Mouse (Mus musculus) heart, embryonic 13.5 days (tissue): Measurements from ENCODE around the gene Elf3. TPM values are rescaled to one million over a fixed set of nuclear protein-coding genes. Genes with fewer than 3 reads are reported as not detected.

Source experiments
- ATAC-seq: fragments of 200-750 bp; cut with Nextera tagmentation; 2 replicates; pipeline ENCODE4 v1.8.0; 2017; ENCODE audit warnings: moderate TSS enrichment; ENCODE audit not compliant: insufficient number of reproducible peaks, low FRiP score, low TSS enrichment; ENCODE audit errors: extremely low read depth
- H3K27ac ChIP-seq: fragments of 300-500 bp; sonication (generic); replicated peaks from 2 replicates; pipeline ENCODE4 v1.5.1; 2015; ENCODE audit warnings: moderate library complexity, mild to moderate bottlenecking, inconsistent platforms
- H3K27me3 ChIP-seq: fragments of 300-500 bp; sonication (generic); replicated peaks from 2 replicates; pipeline ENCODE4 v1.6.1; 2015; ENCODE audit warnings: mild to moderate bottlenecking, inconsistent platforms
- H3K36me3 ChIP-seq: fragments of 300-500 bp; sonication (generic); 2 replicates; pipeline ENCODE4 v1.6.1; 2015; ENCODE audit warnings: mild to moderate bottlenecking, inconsistent platforms
- H3K4me1 ChIP-seq: fragments of 300-500 bp; sonication (generic); 2 replicates; pipeline ENCODE4 v1.6.1; 2015; ENCODE audit warnings: inconsistent platforms
- H3K4me2 ChIP-seq: fragments of 300-500 bp; sonication (generic); 2 replicates; pipeline ENCODE4 v1.6.1; 2015; ENCODE audit warnings: inconsistent platforms, mild to moderate bottlenecking, moderate library complexity
- H3K4me3 ChIP-seq: fragments of 300-500 bp; sonication (generic); 2 replicates; pipeline ENCODE4 v1.5.1; 2015; ENCODE audit warnings: moderate library complexity, mild to moderate bottlenecking, inconsistent platforms
- H3K9ac ChIP-seq: fragments of 300-500 bp; sonication (generic); 2 replicates; pipeline ENCODE4 v1.6.1; 2015; ENCODE audit warnings: inconsistent platforms, mild to moderate bottlenecking, moderate library complexity
- H3K9me3 ChIP-seq: fragments of 300-500 bp; sonication (generic); 2 replicates; pipeline ENCODE4 v1.6.1; 2016; ENCODE audit warnings: inconsistent platforms
- WGBS: fragments of 180-500 bp; shearing (Covaris S2); methylation state at CpG from one replicate; pipeline ENCODE4 v1.1.7; 2015; ENCODE audit warnings: mixed read lengths; 5-methylcytosine and 5-hydroxymethylcytosine counted together
- polyA plus RNA-seq: library from polyadenylated mRNA; unstranded; fragments of >200 nt; fragmentation: Nextera tagmentation; extraction: Ambion mirVana; gene quantifications from 2 replicates; pipeline ENCODE4 v1.2.1, GENCODE M21; 2015

The Elf3 gene
- polyA plus RNA-seq: 0.86 and 0.93 TPM in 2 replicates

- H3K9ac ChIP-seq: peak within 1 kb of the TSS; percentile 74
- H3K36me3 ChIP-seq: peaks cover 23% of the 10 kb centered on the region
- H3K27me3 ChIP-seq: peaks cover 50% of the 10 kb centered on the region
- H3K9me3 ChIP-seq: no peaks in the 10 kb centered on the region
- H3K4me3 ChIP-seq: peak within 1 kb of the TSS; percentile 37
- peak within 1 kb of the TSS; percentile 68 for H3K4me2 ChIP-seq
- peak within 1 kb of the TSS; percentile 33; the same call in 1 of the 2 replicates for H3K27ac ChIP-seq
- WGBS: 5% methylated on average over 19 of the region's 19 CpGs
- peaks cover 28% of the 10 kb centered on the region for H3K4me1 ChIP-seq
- ATAC-seq: 0 out of 2 replicates have a peak, but pooled peaks have one; percentile 9
Measured at GRCm38 (mm10) chr1:135258380-135259127, at the start of gene Elf3. Elf3 (minus strand) TSS chr1:135258568.

DNA sequence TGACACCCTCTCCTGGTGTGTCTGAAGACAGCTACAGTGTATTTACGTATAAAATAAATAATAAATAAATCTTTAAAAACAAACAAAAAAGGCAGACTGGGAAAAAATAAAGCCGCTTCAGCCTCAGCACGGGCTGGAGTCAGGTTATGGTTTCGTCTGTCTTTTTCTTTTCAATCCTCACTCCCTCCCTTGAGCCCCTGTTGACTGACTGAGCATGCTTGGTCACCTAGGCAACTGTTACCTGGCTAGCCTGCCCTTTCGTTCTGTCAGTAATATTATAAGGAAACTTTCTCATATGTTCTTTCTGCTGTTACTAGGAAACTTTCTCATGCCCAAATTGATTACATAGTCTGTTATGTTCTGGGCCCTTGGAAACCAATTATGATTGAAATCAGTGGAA, 32.5 kb upstream of the Elf3 start:
- no peak overlapping the region for H3K9ac ChIP-seq
- peaks cover 35% of the 10 kb centered on the region for H3K36me3 ChIP-seq
- 85% methylated on average over 5 of the region's 5 CpGs for WGBS
- no peak overlapping the region for H3K4me2 ChIP-seq
- peaks cover 5% of the 10 kb centered on the region for H3K4me1 ChIP-seq
- no peak for ATAC-seq
- H3K27me3 ChIP-seq: no peaks in the 10 kb centered on the region
- no peak overlapping the region for H3K27ac ChIP-seq
- H3K9me3 ChIP-seq: no peaks in the 10 kb centered on the region
- no peak overlapping the region for H3K4me3 ChIP-seq

GRCm38 (mm10) chr1:135286311-135286710, 27.9 kb upstream of the Elf3 start:
- Histone ChIP-seq H3K27ac (no peak overlapping the region), H3K9me3 (no peaks in the 10 kb centered on the region), H3K4me3 (no peak overlapping the region), H3K9ac (no peak overlapping the region), H3K4me2 (no peak overlapping the region), H3K36me3 (no peaks in the 10 kb centered on the region), H3K27me3 (no peaks in the 10 kb centered on the region), H3K4me1 (peaks cover 18% of the 10 kb centered on the region)
- ATAC-seq: no peak
- WGBS: 31% methylated on average over 2 of the region's 2 CpGs

DNA sequence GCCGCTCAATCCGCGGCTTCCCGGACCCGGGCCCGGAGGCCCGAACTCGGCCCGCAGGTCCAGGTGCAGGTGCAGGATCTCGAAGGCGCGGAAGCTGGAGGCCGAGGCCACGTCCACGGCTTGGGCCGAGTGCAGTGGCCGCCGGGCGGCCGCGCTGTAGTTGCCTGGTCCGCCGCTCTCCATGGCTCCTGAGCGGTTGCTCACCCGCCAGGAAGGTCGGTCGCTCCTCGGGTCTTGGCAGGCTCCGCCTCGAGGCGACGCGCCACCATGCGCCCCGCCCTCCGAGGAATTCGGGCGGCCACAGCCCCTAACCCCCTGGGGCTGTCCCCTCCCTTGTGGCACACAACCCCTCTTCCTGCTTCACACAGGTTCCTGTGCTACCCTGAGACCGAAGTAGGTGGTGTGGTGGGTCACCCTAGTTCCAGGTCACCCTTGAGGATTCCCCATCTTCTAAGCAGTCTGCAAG, 25.5 kb upstream of the Elf3 start, which contains the start of gene Rnpep:
TSS of gene Rnpep (minus strand) at position 259 of the 466 bp plus-strand sequence.
- Histone ChIP-seq H3K9me3 (no peaks in the 10 kb centered on the region), H3K4me2 (peak within 1 kb of the TSS; percentile 78), H3K27ac (peak within 1 kb of the TSS; percentile 89), H3K4me3 (peak within 1 kb of the TSS; percentile 88), H3K36me3 (peaks cover 7% of the 10 kb centered on the region), H3K9ac (peak within 1 kb of the TSS; percentile 95), H3K4me1 (peaks cover 26% of the 10 kb centered on the region), H3K27me3 (no peaks in the 10 kb centered on the region)
- ATAC-seq: peak; percentile 69
- WGBS: under 1% methylated on average over 39 of the region's 39 CpGs

DNA sequence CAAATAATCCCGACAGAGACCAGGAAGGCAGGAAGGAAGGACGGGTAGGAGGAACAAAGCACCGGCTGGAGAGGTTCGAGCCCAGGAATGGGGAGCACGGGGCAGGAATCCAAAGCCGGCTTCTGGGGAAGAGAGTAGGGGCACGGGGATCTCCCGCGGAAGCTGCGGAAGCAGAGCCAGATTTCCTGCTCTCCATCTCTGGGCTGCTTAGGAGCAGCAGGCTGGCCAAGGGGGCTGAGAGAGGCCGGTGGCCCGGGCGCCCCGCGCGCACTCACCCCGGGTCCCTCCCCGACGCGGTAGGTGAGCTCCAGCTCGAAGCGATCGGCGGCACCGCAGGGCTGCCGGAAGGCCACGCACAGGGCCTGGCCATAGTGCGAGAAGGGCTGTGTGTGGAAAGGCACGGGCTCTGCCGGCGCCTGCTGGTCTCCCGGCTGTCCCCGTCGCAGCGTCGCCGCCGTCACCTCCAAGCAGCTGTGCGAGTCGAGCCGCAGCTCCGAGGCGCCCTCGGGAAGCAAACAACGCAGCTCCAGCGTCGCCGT, 25.0 kb upstream of the Elf3 start:
- Histone ChIP-seq H3K9me3 (no peaks in the 10 kb centered on the region), H3K27ac (peak overlapping the region; percentile 89), H3K9ac (peak overlapping the region; percentile 95), H3K4me1 (peaks cover 26% of the 10 kb centered on the region), H3K36me3 (peaks cover 12% of the 10 kb centered on the region), H3K27me3 (no peaks in the 10 kb centered on the region), H3K4me2 (peak overlapping the region; percentile 78), H3K4me3 (peak overlapping the region; percentile 88)
- peak; percentile 45; the same call in 1 of the 2 replicates for ATAC-seq
- WGBS: under 1% methylated on average over 47 of the region's 48 CpGs

GRCm38 (mm10) chr1:135282536-135283286, 24.3 kb upstream of the Elf3 start:
- Histone ChIP-seq H3K9me3 (no peaks in the 10 kb centered on the region), H3K4me1 (peaks cover 26% of the 10 kb centered on the region), H3K4me2 (peak overlapping the region; percentile 78), H3K4me3 (peak overlapping the region; percentile 88), H3K9ac (peak overlapping the region; percentile 95), H3K36me3 (peaks cover 18% of the 10 kb centered on the region), H3K27ac (peak overlapping the region; percentile 89), H3K27me3 (no peaks in the 10 kb centered on the region)
- 30% methylated on average over 13 of the region's 13 CpGs for WGBS
- no peak for ATAC-seq

GRCm38 (mm10) chr1:135281841-135282240, 23.5 kb upstream of the Elf3 start:
- WGBS: 91% methylated on average over 17 of the region's 17 CpGs
- no peaks in the 10 kb centered on the region for H3K9me3 ChIP-seq
- peaks cover 26% of the 10 kb centered on the region for H3K4me1 ChIP-seq
- H3K36me3 ChIP-seq: peaks cover 27% of the 10 kb centered on the region
- no peak overlapping the region for H3K27ac ChIP-seq
- ATAC-seq: no peak
- no peaks in the 10 kb centered on the region for H3K27me3 ChIP-seq
- peak overlapping the region; percentile 88; the same call in 1 of the 2 replicates for H3K4me3 ChIP-seq
- no peak overlapping the region for H3K9ac ChIP-seq
- peak overlapping the region; percentile 78; the same call in 1 of the 2 replicates for H3K4me2 ChIP-seq

DNA sequence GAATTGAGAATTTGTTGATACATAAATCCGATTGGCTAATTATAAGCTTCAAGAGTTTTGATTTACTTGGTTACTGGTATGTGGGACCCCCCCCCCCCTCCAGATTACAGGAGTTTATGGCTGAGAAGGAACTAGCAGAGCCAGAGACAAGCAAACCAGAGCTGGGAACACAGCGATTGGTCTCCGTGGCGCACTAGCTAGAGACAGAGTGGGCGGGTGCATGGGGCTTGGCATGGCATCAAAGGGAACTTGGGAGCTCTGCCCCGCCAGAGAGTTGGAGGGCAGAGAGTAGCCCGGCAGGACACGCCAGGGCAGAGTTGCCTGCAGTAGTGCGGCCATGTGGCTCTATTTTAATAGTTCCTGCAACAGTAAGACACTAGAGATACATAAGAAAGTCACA, 22.3 kb upstream of the Elf3 start:
- Histone ChIP-seq H3K9me3 (no peaks in the 10 kb centered on the region), H3K9ac (no peak overlapping the region), H3K4me1 (peaks cover 22% of the 10 kb centered on the region), H3K36me3 (peaks cover 38% of the 10 kb centered on the region), H3K27ac (no peak overlapping the region), H3K27me3 (no peaks in the 10 kb centered on the region), H3K4me2 (no peak overlapping the region), H3K4me3 (no peak overlapping the region)
- no peak for ATAC-seq
- WGBS: 61% methylated on average over 9 of the region's 9 CpGs

GRCm38 (mm10) chr1:135271371-135271770, 13.0 kb upstream of the Elf3 start:
- H3K9ac ChIP-seq: no peak overlapping the region
- no peak for ATAC-seq
- no peak overlapping the region for H3K27ac ChIP-seq
- no peaks in the 10 kb centered on the region for H3K27me3 ChIP-seq
- no peak overlapping the region for H3K4me3 ChIP-seq
- peaks cover 82% of the 10 kb centered on the region for H3K36me3 ChIP-seq
- no peaks in the 10 kb centered on the region for H3K4me1 ChIP-seq
- H3K4me2 ChIP-seq: no peak overlapping the region
- WGBS: 82% methylated on average over 9 of the region's 9 CpGs
- H3K9me3 ChIP-seq: no peaks in the 10 kb centered on the region

DNA sequence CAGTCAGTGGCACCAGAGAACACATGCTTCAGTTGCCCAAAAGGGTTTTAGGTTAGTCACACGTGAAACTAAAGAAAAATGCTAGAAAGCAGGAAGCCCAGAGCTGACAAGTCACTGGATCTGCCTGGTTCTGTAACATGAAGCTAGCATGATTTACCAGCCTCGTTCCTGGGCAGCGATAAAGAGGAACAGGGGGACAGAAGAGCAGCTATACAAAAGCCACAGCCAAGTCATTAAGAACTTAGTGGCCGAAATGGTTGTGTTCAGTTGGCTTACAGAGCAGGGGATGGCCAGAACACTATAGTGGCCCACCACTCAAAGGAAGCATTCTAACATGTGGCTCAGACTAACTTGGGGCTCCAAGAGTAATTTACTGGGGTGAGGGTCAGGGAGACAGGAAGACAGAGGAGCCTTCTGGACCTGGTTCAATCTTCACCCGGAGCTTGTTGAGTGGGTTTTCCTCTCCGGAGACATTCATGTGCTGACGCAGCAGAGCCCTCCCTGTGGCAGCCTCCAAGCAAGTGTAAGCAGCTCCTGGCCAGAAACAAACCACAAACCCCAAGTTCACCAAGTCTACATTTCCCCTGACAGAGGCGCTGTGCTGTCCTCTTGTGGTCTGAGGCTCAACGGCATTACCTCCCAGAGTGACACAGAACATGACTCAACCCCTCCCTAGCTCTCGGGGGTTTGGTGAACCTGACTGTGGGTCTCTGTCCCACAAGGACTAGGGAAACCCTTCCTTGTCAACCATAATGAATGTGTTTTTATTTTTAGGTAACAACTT, 9.5 kb upstream of the Elf3 start:
- no peaks in the 10 kb centered on the region for H3K4me1 ChIP-seq
- peaks cover 89% of the 10 kb centered on the region for H3K36me3 ChIP-seq
- 75% methylated on average over 10 of the region's 10 CpGs for WGBS
- H3K27ac ChIP-seq: no peak overlapping the region
- ATAC-seq: no peak
- no peak overlapping the region for H3K4me2 ChIP-seq
- no peak overlapping the region for H3K4me3 ChIP-seq
- H3K27me3 ChIP-seq: no peaks in the 10 kb centered on the region
- H3K9ac ChIP-seq: no peak overlapping the region
- H3K9me3 ChIP-seq: no peaks in the 10 kb centered on the region
